Mouse (Mus musculus) thymus, adult 2 months (tissue): ENCODE results near the gene Rnase4. TPM values are rescaled to one million over a fixed set of nuclear protein-coding genes. Genes with fewer than 3 reads are reported as not detected.
A peak's percentile ranks its signal among the peaks of the same experiment; 100 is the strongest.

Source experiments
- DNase-seq: peaks from one replicate; pipeline ENCODE4 v3.0.0; 2021
- H3K27ac ChIP-seq: fragments of 200-500 bp; 2 replicates; pipeline ENCODE4 v1.5.1; 2012; ENCODE audit warnings: low read length, control low read depth; ENCODE audit not compliant: control insufficient read depth, insufficient read depth
- H3K27me3 ChIP-seq: fragments of 200-500 bp; 2 replicates; pipeline ENCODE4 v1.6.1; 2012; ENCODE audit warnings: mild to moderate bottlenecking, low read length, moderate library complexity, mixed read lengths; ENCODE audit not compliant: control insufficient read depth, insufficient read depth
- H3K36me3 ChIP-seq: fragments of 200-500 bp; 2 replicates; pipeline ENCODE4 v1.6.1; 2012; ENCODE audit warnings: mild to moderate bottlenecking, low read length, moderate library complexity; ENCODE audit not compliant: control insufficient read depth, insufficient read depth
- H3K4me1 ChIP-seq: fragments of 200-500 bp; replicated peaks from 2 replicates; pipeline ENCODE4 v1.6.1; 2012; ENCODE audit warnings: low read length; ENCODE audit not compliant: control insufficient read depth, insufficient read depth
- H3K4me3 ChIP-seq: fragments of 200-500 bp; 2 replicates; pipeline ENCODE4 v1.5.1; 2012; ENCODE audit warnings: mild to moderate bottlenecking, low read length, control low read depth, moderate library complexity; ENCODE audit not compliant: control insufficient read depth, insufficient read depth
- CTCF ChIP-seq: fragments of 200-500 bp; IDR thresholded peaks from 2 replicates; pipeline ENCODE4 v1.5.1; 2012; ENCODE audit warnings: mild to moderate bottlenecking, control low read depth, low read length, moderate library complexity, borderline replicate concordance; ENCODE audit not compliant: control insufficient read depth, poor library complexity, insufficient read depth; ENCODE audit errors: extremely low read depth
- POLR2A ChIP-seq: fragments of 200-500 bp; IDR thresholded peaks from 2 replicates; pipeline ENCODE4 v1.6.1; 2012; ENCODE audit warnings: mild to moderate bottlenecking, low read length, control low read depth, moderate library complexity; ENCODE audit not compliant: control insufficient read depth, poor library complexity, insufficient read depth; ENCODE audit errors: extremely low read depth
- whole genome bisulfite sequencing: fragments of 180-500 bp; shearing (Covaris S2); methylation state at CpG from one replicate; pipeline ENCODE4 v1.1.7; 2018; 5-methylcytosine and 5-hydroxymethylcytosine counted together
- polyA plus RNA-seq: library from polyadenylated mRNA; depleted of rRNA; stranded (reverse); fragments of >200 nt; gene quantifications from 2 replicates; pipeline ENCODE4 v1.2.3, GENCODE M21; 2012

Gene Rnase4
- polyA plus RNA-seq, 1 experiment, result 52.1 TPM

GRCm38 (mm10) chr14:51103217-51103616 lies 12.3 kb downstream of the Rnase4 start:
- Histone ChIP-seq H3K4me3 (no peak overlapping the region), H3K4me1 (no peaks in the 10 kb centered on the region), H3K27ac (no peak overlapping the region), H3K27me3 (no peaks in the 10 kb centered on the region), H3K36me3 (no peaks in the 10 kb centered on the region)
- TF ChIP-seq CTCF, result no peak
- TF ChIP-seq POLR2A, result no peak
- DNase-seq, result peak; percentile 56
- 93% methylated on average over 3 of the region's 3 CpGs for WGBS

- Histone ChIP-seq H3K27ac (no peak overlapping the region), H3K36me3 (no peaks in the 10 kb centered on the region), H3K4me3 (no peak overlapping the region), H3K27me3 (no peaks in the 10 kb centered on the region), H3K4me1 (no peaks in the 10 kb centered on the region)
- TF ChIP-seq POLR2A, result no peak
- TF ChIP-seq CTCF, result no peak
- DNase-seq, result no peak
- WGBS, result 95% methylated on average over 2 of the region's 2 CpGs
Measured at GRCm38 (mm10) chr14:51104366-51104765, 13.5 kb downstream of the Rnase4 start.

- no peak for DNase-seq
- H3K27ac ChIP-seq, result no peak overlapping the region
- TF ChIP-seq CTCF (no peak), POLR2A (no peak)
- no peaks in the 10 kb centered on the region for H3K27me3 ChIP-seq
- no peak overlapping the region for H3K4me3 ChIP-seq
- H3K36me3 ChIP-seq, result no peaks in the 10 kb centered on the region
- H3K4me1 ChIP-seq, result no peaks in the 10 kb centered on the region
Measured at GRCm38 (mm10) chr14:51106449-51106967, 15.6 kb downstream of the Rnase4 start.

- Histone ChIP-seq H3K27ac (no peak overlapping the region), H3K27me3 (no peaks in the 10 kb centered on the region), H3K4me3 (no peak overlapping the region), H3K36me3 (no peaks in the 10 kb centered on the region), H3K4me1 (no peaks in the 10 kb centered on the region)
- WGBS, result 58% methylated on average over 3 of the region's 3 CpGs
- no peak for DNase-seq
- TF ChIP-seq POLR2A, result no peak
- TF ChIP-seq CTCF, result no peak
Measured at GRCm38 (mm10) chr14:51111966-51112365, 21.1 kb downstream of the Rnase4 start.

- Histone ChIP-seq H3K36me3 (no peaks in the 10 kb centered on the region), H3K27ac (no peak overlapping the region), H3K4me3 (no peak overlapping the region), H3K27me3 (no peaks in the 10 kb centered on the region), H3K4me1 (no peaks in the 10 kb centered on the region)
- 92% methylated on average over 9 of the region's 9 CpGs for WGBS
- DNase-seq, result no peak
- TF ChIP-seq POLR2A, result no peak
- no peak for TF ChIP-seq CTCF
Measured at GRCm38 (mm10) chr14:51113476-51113875, 22.6 kb downstream of the Rnase4 start.

- whole genome bisulfite sequencing, result 88% methylated on average over 12 of the region's 12 CpGs
- no peak for DNase-seq
- Histone ChIP-seq H3K27me3 (no peaks in the 10 kb centered on the region), H3K4me1 (no peaks in the 10 kb centered on the region), H3K27ac (no peak within 1 kb of the TSS), H3K4me3 (no peak within 1 kb of the TSS), H3K36me3 (no peaks in the 10 kb centered on the region)
- TF ChIP-seq CTCF (no peak), POLR2A (no peak)
Measured at GRCm38 (mm10) chr14:51113916-51114560, 23.2 kb downstream of the Rnase4 start, which contains the start of gene Eddm3b. TSS of gene Eddm3b (plus strand) at chr14:51114426.
